Mouse (Mus musculus): ENCODE measurements around the gene Usmg5.

DNA sequence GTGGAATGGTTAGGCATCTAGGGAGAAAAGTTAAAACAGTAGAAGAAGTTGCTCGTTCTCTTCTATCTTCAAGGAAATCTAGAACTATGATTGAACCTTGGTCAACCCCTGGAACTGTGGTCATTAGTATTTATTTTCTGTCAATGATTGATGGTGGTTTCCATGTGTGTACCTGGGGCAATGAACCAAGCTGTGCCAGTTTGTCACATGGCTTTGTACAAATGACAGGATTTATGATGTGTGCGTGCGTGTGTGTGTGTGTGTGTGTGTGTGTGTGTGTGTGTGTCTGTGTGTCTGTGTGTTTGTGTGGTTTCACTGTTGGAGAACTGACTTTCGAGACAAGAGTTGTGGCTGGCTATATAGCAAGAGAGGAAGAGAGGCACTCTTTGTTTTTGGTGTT lies 37.0 kb downstream of the Usmg5 start:
- TF ChIP-seq POLR2A (IDR thresholded peaks at IDR 0.05; ENCODE audit: borderline replicate concordance, insufficient read depth, low read length) (no peak), CTCF (IDR thresholded peaks at IDR 0.05; ENCODE audit: borderline replicate concordance, insufficient read depth, low read depth, low read length) (no peak)

Measured in cerebellum, adult 2 months (tissue).